Mouse (Mus musculus): Measurements from ENCODE around the gene Amz2. TPM values are rescaled to one million over a fixed set of nuclear protein-coding genes. Genes with fewer than 3 reads are reported as not detected.

Gene Amz2
- polyA plus RNA-seq, 1 experiment from 2014 or later, result 41.9 TPM

- H3K9me3 ChIP-seq, result no peaks in the 10 kb centered on the region
- H3K27ac ChIP-seq, result no peak overlapping the region
- H3K4me3 ChIP-seq, result no peak overlapping the region
- WGBS, result 90% methylated on average over 15 of the region's 15 CpGs
- H3K4me1 ChIP-seq (replicated peaks), result no peaks in the 10 kb centered on the region
- no peaks in the 10 kb centered on the region for H3K36me3 ChIP-seq
- no peak for DNase-seq (ENCODE audit: low spot score)
- no peaks in the 10 kb centered on the region for H3K27me3 ChIP-seq (ENCODE audit: insufficient read depth, poor library complexity, severe bottlenecking)
Observed at GRCm38 (mm10) chr11:109410197-109410980, 15.4 kb upstream of the Amz2 start.

GRCm38 (mm10) chr11:109413617-109414016 is 12.1 kb upstream of the Amz2 start, which contains the start of gene 9930022D16Rik:
Gene 9930022D16Rik, plus strand, starts transcription at chr11:109413917.
- no peak within 1 kb of the TSS for H3K4me3 ChIP-seq

GRCm38 (mm10) chr11:109414802-109415201 is 10.9 kb upstream of the Amz2 start:
- 90% methylated on average over 5 of the region's 5 CpGs for WGBS
- Histone ChIP-seq H3K27me3 (ENCODE audit: insufficient read depth, poor library complexity, severe bottlenecking) (0 out of 2 replicates have a peak, but pooled peaks cover 2% of the 10 kb centered on the region), H3K27ac (no peak overlapping the region), H3K9me3 (no peaks in the 10 kb centered on the region), H3K4me3 (no peak overlapping the region), H3K4me1 (replicated peaks) (peaks cover 1% of the 10 kb centered on the region), H3K36me3 (no peaks in the 10 kb centered on the region)
- DNase-seq (ENCODE audit: low spot score), result no peak

More at GRCm38 (mm10) chr11:109413617-109414016, 12.1 kb upstream of the Amz2 start, which contains the start of gene 9930022D16Rik:
- DNase-seq (ENCODE audit: low spot score), result no peak
- 92% methylated on average over 6 of the region's 6 CpGs for WGBS
- Histone ChIP-seq H3K27me3 (ENCODE audit: insufficient read depth, poor library complexity, severe bottlenecking) (no peaks in the 10 kb centered on the region), H3K9me3 (no peaks in the 10 kb centered on the region), H3K36me3 (no peaks in the 10 kb centered on the region), H3K4me1 (replicated peaks) (no peaks in the 10 kb centered on the region), H3K27ac (no peak within 1 kb of the TSS)

GRCm38 (mm10) chr11:109416709-109417420 is 8.9 kb upstream of the Amz2 start:
- no peaks in the 10 kb centered on the region for H3K9me3 ChIP-seq
- DNase-seq (ENCODE audit: low spot score), result no peak
- H3K27ac ChIP-seq, result no peak overlapping the region
- H3K27me3 ChIP-seq (ENCODE audit: insufficient read depth, poor library complexity, severe bottlenecking), result 0 out of 2 replicates have a peak, but pooled peaks cover 5% of the 10 kb centered on the region
- no peaks in the 10 kb centered on the region for H3K36me3 ChIP-seq
- H3K4me3 ChIP-seq, result no peak overlapping the region
- WGBS, result 84% methylated on average over 8 of the region's 8 CpGs
- H3K4me1 ChIP-seq (replicated peaks), result peaks cover 4% of the 10 kb centered on the region

- Histone ChIP-seq H3K36me3 (no peaks in the 10 kb centered on the region), H3K27ac (no peak overlapping the region), H3K9me3 (no peaks in the 10 kb centered on the region), H3K27me3 (ENCODE audit: insufficient read depth, poor library complexity, severe bottlenecking) (0 out of 2 replicates have a peak, but pooled peaks cover 5% of the 10 kb centered on the region), H3K4me3 (no peak overlapping the region), H3K4me1 (replicated peaks) (peaks cover 4% of the 10 kb centered on the region)
- DNase-seq (ENCODE audit: low spot score), result no peak
- 90% methylated on average over 9 of the region's 9 CpGs for WGBS
Observed at GRCm38 (mm10) chr11:109417472-109418040, 8.2 kb upstream of the Amz2 start.

- 58% methylated on average over 4 of the region's 4 CpGs for WGBS
Observed at GRCm38 (mm10) chr11:109419461-109419860, 6.3 kb upstream of the Amz2 start.

GRCm38 (mm10) chr11:109419961-109420566 is 5.7 kb upstream of the Amz2 start:
- H3K9me3 ChIP-seq, result no peaks in the 10 kb centered on the region
- no peak for DNase-seq (ENCODE audit: low spot score)
- no peak overlapping the region for H3K27ac ChIP-seq
- H3K4me3 ChIP-seq, result no peak overlapping the region
- 46% methylated on average over 16 of the region's 16 CpGs for WGBS
- no peaks in the 10 kb centered on the region for H3K36me3 ChIP-seq
- H3K4me1 ChIP-seq (replicated peaks), result peaks cover 6% of the 10 kb centered on the region
- peaks cover 5% of the 10 kb centered on the region; the same call in 1 of the 2 replicates for H3K27me3 ChIP-seq (ENCODE audit: insufficient read depth, poor library complexity, severe bottlenecking)

More at GRCm38 (mm10) chr11:109419461-109419860, 6.3 kb upstream of the Amz2 start:
- Histone ChIP-seq H3K9me3 (no peaks in the 10 kb centered on the region), H3K27ac (no peak overlapping the region), H3K27me3 (ENCODE audit: insufficient read depth, poor library complexity, severe bottlenecking) (peaks cover 5% of the 10 kb centered on the region; the same call in 1 of the 2 replicates), H3K4me3 (no peak overlapping the region), H3K36me3 (no peaks in the 10 kb centered on the region), H3K4me1 (replicated peaks) (peaks cover 4% of the 10 kb centered on the region)
- no peak for DNase-seq (ENCODE audit: low spot score)

GRCm38 (mm10) chr11:109420567-109420962 is 5.2 kb upstream of the Amz2 start:
- Histone ChIP-seq H3K4me1 (replicated peaks) (peaks cover 11% of the 10 kb centered on the region), H3K27ac (no peak overlapping the region), H3K9me3 (no peaks in the 10 kb centered on the region), H3K4me3 (no peak overlapping the region), H3K36me3 (no peaks in the 10 kb centered on the region), H3K27me3 (ENCODE audit: insufficient read depth, poor library complexity, severe bottlenecking) (peaks cover 5% of the 10 kb centered on the region; the same call in 1 of the 2 replicates)
- WGBS, result 86% methylated on average over 14 of the region's 14 CpGs
- DNase-seq (ENCODE audit: low spot score), result no peak

- H3K27ac ChIP-seq, result no peak overlapping the region
- H3K9me3 ChIP-seq, result no peaks in the 10 kb centered on the region
- peaks cover 16% of the 10 kb centered on the region for H3K4me1 ChIP-seq (replicated peaks)
- WGBS, result 86% methylated on average over 5 of the region's 5 CpGs
- DNase-seq (ENCODE audit: low spot score), result no peak
- no peak overlapping the region for H3K4me3 ChIP-seq
- peaks cover 5% of the 10 kb centered on the region; the same call in 1 of the 2 replicates for H3K27me3 ChIP-seq (ENCODE audit: insufficient read depth, poor library complexity, severe bottlenecking)
- H3K36me3 ChIP-seq, result no peaks in the 10 kb centered on the region
Observed at GRCm38 (mm10) chr11:109421205-109421604, 4.5 kb upstream of the Amz2 start.

GRCm38 (mm10) chr11:109422263-109422662 is 3.5 kb upstream of the Amz2 start:
- peaks cover 5% of the 10 kb centered on the region; the same call in 1 of the 2 replicates for H3K27me3 ChIP-seq (ENCODE audit: insufficient read depth, poor library complexity, severe bottlenecking)
- H3K4me1 ChIP-seq (replicated peaks), result peaks cover 25% of the 10 kb centered on the region
- H3K36me3 ChIP-seq, result no peaks in the 10 kb centered on the region
- H3K27ac ChIP-seq, result no peak overlapping the region
- no peak overlapping the region for H3K4me3 ChIP-seq
- H3K9me3 ChIP-seq, result no peaks in the 10 kb centered on the region
- 95% methylated on average over 4 of the region's 4 CpGs for WGBS
- no peak for DNase-seq (ENCODE audit: low spot score)

GRCm38 (mm10) chr11:109423294-109423693 is 2.5 kb upstream of the Amz2 start:
- DNase-seq (ENCODE audit: low spot score), result no peak
- peaks cover under 1% of the 10 kb centered on the region; the same call in 1 of the 2 replicates for H3K36me3 ChIP-seq
- no peak overlapping the region for H3K4me3 ChIP-seq
- H3K27ac ChIP-seq, result no peak overlapping the region
- peaks cover 26% of the 10 kb centered on the region for H3K4me1 ChIP-seq (replicated peaks)
- peaks cover 5% of the 10 kb centered on the region; the same call in 1 of the 2 replicates for H3K27me3 ChIP-seq (ENCODE audit: insufficient read depth, poor library complexity, severe bottlenecking)
- H3K9me3 ChIP-seq, result no peaks in the 10 kb centered on the region
- 78% methylated on average over 1 of the region's 1 CpGs for WGBS

- WGBS, result under 1% methylated on average over 11 of the region's 11 CpGs
- H3K4me1 ChIP-seq (replicated peaks), result peaks cover 22% of the 10 kb centered on the region
- H3K27me3 ChIP-seq (ENCODE audit: insufficient read depth, poor library complexity, severe bottlenecking), result no peaks in the 10 kb centered on the region; the same call in 1 of the 2 replicates
- DNase-seq (ENCODE audit: low spot score), result no peak
- peaks cover 30% of the 10 kb centered on the region for H3K36me3 ChIP-seq
- peak overlapping the region; percentile 95 for H3K27ac ChIP-seq
- peak overlapping the region; percentile 75 for H3K4me3 ChIP-seq
- H3K9me3 ChIP-seq, result no peaks in the 10 kb centered on the region
Observed at GRCm38 (mm10) chr11:109426272-109426586, 483 bp downstream of the Amz2 start.
